Mouse (Mus musculus) cerebellum, postnatal 14 days (tissue): Measurements from ENCODE around the gene Man1a.

ENCODE experiments used
- DNase-seq, 2 experiments: peaks; one replicate each; pipeline ENCODE4 v3.0.0; 2021; ENCODE audit warnings: mixed read lengths in 2 of 2

Man1a gene

DNA sequence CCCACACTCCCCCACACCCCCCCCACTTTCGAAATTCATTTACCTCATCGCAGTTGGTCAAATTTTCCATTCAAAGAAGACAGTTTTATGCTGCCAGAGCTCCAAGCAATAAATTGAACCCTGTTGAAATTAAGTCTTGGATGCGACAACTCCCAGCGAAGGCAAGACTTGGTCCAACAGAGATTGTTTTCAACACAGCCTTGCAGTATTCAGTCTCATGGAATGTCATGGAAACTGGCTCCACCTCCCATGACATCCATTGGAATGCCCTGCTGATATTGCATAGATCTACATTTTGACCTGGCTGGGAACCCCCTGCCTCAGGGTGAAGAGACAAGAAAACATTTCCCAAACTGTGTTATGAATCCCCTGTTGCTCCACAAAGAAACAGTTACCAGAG is at the start of gene Man1a:
TSS of gene Man1a (minus strand) at position 190 of the 400 bp plus-strand sequence.
- peak in 1 of 2 experiments; percentile 9 for DNase-seq

- no peak for DNase-seq
These were observed 45.4 kb upstream of the Man1a start for GRCm38 (mm10) chr10:54121816-54122215.

- DNase-seq: peak in 1 of 2 experiments; percentile 12
These were observed 44.0 kb upstream of the Man1a start for GRCm38 (mm10) chr10:54120375-54120774.

GRCm38 (mm10) chr10:54119303-54119702 is 42.9 kb upstream of the Man1a start:
- DNase-seq: no peak

DNA sequence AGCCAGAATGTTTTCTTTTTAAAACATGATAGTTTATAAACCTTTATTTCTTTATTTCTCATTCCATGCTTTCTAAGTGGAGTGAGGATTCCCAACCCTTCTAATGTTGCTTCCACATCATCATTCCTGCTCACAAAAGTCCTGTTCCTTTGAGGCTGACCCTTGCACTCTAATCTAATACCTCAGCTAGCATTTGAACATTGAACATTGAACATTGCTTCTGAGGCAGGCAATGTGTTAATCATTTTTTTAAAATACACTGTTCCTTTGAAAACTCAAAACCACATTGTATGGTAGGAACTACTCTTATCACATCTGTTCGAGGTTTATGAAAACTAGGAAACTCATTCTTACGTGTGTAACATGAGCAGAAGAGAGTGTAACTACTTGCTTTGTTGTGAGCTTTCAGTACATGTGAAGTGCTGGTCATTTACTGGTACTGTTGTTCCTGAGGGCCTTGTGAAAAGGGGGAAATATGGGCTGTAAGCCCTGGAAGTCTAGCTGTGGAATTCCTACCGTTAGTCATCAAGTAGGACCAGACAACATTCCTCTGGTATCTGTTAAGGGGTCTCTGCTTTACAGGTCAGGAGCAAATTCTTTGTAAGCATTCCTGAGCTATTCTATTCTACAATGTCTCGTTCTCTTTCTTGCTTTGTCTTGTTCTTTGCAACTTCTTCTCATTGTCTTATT is 42.0 kb upstream of the Man1a start:
- no peak for DNase-seq

- DNase-seq: no peak
These were observed 41.4 kb upstream of the Man1a start for GRCm38 (mm10) chr10:54117763-54118162.

DNA sequence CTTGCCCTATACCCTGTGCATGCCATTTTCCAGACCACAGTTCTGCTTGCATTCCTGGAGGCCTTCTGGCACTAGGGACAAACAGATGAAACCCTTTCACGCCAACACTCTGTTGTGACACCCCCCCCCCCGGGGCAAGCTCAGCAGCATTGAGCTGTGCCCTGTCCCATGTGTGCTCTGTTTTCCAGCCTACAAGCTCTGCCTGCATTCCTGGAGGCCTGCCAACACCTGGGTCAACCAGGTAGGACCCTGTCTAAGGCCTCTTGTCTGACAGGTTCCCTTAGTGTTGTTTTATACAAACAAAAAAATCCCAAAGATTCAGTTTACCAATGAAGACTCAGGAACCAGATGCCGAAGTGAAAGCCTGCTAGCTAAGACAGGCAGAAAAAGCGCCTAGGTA is 27.3 kb upstream of the Man1a start:
- DNase-seq: peak in 1 of 2 experiments; percentile 9

DNA sequence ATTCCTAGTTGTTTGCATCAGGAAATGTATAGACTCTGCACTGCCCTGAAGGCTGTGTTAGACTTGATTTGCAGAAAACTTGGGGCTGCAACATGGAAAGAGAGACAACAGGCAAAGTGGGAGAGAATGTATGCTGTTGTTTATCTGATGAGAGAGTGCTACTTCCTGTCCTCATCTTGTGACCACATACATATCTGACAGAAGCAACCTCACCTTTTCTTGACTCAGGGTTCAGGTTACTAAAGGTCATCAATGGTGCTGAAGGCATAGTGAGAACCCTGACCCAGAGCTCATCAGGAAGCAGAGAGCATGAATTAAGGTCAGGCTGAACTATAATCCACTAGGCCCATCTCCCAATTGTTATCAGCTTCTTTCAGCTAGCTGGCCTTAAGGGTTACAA is 15.7 kb upstream of the Man1a start:
- no peak for DNase-seq

- no peak for DNase-seq
These were observed 13.5 kb upstream of the Man1a start for GRCm38 (mm10) chr10:54089923-54090322.

DNA sequence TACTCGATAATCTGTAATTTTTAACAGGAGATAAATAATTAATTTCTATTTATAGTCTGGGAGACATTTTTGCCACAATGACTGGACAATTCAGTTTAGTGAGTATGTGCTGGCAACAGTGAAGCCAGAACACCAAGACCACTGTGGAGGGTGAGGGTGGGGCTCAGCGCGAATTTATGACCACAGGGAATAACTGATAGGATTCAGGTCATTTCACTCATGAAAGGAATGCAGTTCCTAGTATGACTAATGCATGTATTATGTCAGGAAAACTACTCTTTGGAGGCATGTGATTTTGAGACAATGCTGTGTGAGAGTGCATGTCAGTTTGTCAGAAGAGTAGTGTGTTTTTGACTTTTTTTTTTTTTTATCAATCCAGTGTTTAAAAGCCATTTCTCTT is 10.9 kb upstream of the Man1a start:
- no peak for DNase-seq

GRCm38 (mm10) chr10:54085073-54085472 is 8.7 kb upstream of the Man1a start:
- DNase-seq: no peak

GRCm38 (mm10) chr10:54077005-54077404 is 596 bp upstream of the Man1a start:
- DNase-seq: no peak

DNA sequence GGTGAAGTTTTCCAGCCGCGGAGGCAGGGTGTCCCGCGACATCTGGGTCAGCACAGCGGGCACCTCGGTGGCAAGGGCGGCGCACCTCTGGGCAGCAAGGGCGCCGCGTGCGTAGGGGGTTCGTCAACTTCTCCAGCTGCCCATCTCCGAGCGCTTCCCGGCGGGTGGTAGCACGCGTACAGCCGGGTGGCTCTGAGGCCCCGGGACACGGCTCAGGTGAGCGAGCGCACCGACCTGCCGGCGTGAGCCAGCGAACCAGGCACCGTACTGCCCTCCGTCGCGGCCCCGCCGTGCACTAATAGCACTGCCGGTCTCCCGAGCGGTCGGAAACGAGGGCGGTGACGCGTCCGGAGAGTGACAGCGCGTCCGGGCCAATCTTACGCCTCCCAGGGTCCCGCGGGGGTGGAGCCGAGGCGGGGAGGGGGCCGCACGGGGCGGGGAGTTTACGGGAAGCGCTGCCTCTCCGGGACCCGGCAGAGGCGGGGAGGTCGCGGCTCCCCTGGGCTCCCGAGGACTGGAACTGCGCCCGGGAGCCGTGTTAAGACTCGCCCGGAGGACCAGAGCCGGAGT is 883 bp downstream of the Man1a start:
- peak; percentile 88 to 93 for DNase-seq

GRCm38 (mm10) chr10:54074609-54075421 is 1.6 kb downstream of the Man1a start:
- peak; percentile 50 to 56 for DNase-seq

DNA sequence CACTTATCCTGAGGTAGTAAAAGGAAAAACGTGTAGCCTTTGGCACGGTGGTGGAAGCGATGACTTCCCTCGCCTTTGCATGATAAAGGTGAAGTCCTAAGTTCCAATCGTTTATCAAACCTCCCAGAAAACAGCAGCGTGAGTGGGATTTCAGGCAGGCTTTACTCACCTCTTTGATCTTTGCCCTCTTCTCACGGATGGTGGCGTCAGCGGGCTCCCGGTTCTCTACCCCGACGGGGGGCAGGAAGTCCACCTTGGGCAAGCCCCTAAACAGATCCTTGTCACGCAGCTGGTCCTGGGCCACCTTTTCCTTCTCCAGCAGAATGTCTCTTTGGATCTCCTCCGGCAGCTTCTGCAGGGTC is 2.2 kb downstream of the Man1a start:
- DNase-seq: no peak

GRCm38 (mm10) chr10:54073641-54074203 is 2.7 kb downstream of the Man1a start:
- no peak for DNase-seq

DNA sequence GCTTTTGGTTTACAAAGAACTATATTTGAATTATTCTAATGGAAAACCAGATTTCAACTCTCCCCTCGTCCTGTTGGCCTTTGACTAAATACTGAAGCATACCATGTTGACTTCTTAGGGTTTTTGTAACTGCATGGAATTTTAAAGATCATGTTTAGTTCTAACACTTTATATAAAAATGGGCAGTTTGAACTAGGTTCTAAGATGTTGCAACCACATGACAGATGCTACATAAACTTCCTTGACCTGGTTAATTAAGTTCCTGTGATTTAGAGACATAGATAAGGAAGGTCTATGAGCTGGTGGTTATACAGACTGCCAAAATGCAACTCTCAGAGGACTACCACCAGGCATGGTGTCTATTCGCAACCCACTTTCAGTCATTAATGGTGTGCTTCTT is 4.1 kb downstream of the Man1a start:
- no peak for DNase-seq

DNA sequence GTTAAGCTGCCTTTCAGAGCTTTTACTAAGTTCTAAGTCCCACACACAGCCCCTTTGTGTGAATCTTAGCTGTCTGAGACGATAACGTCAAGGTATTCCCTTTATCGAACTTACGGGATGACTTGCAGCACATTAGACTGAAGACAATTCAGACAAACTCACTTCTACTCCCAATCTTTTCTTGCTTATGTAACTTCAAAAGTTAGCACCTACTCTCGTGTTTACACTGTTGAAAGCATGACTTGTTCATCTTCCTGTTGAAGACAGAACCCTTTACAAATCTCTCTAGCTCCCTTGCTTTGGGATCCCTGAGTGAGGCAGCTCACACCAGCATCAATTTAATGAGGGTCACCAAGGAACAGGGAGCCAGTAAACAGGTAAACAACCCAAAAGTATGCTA is 5.9 kb downstream of the Man1a start:
- DNase-seq: no peak

DNA sequence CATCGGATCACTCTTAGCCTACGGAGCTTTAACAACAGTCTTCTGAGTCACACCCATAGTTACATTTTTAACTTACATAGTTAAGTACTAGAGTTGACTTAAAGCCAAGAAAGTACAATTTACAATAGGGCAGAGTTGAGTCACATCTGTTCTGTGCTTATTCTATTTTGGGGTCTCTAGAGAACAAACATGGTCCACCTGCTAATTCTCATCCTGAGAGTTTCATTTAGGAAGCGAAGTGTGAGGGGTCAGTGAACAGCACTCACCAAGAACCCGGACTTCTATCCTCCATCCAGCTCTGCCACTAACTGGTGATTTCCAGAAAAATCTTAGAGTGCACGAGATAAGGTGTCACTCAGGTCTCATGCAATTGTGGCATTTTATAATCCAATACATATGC is 7.0 kb downstream of the Man1a start:
- DNase-seq: no peak

GRCm38 (mm10) chr10:54066683-54067082 is 9.7 kb downstream of the Man1a start:
- DNase-seq: no peak

- DNase-seq: no peak
These were observed 12.7 kb downstream of the Man1a start for GRCm38 (mm10) chr10:54063551-54064260.

GRCm38 (mm10) chr10:54062835-54063234 is 13.6 kb downstream of the Man1a start:
- no peak for DNase-seq

- DNase-seq: no peak
These were observed 15.2 kb downstream of the Man1a start for GRCm38 (mm10) chr10:54061159-54061558.
